Comparison of ENCODE assay signal across 16 mouse cellular contexts in genomic region chr15:7145555-7145954, GRCm38 (mm10). TPM values are rescaled to one million over a fixed set of nuclear protein-coding genes. Genes with fewer than 3 reads are reported as not detected.
DNase-seq lines count a peak whose midpoint lies in the region; ATAC-seq and TF ChIP-seq lines count a peak whose summit lies in the region.
"Had no signal": no experiment of that assay in that cellular context is flagged by ENCODE, and none has a peak within 500 bp of the region (broad histone marks: within the 10 kb centered on the region; RNA-seq: fewer than 3 reads in every experiment).

No protein-coding gene starts in this region.

- no peaks in the 10 kb centered on the region for H3K36me3 ChIP-seq in forebrain, embryonic 15.5 days
- H3K36me3 ChIP-seq in forebrain, embryonic 12.5 days (replicated peaks) = no peaks in the 10 kb centered on the region
- no peaks in the 10 kb centered on the region for H3K36me3 ChIP-seq in forebrain, postnatal 0 days (ENCODE audit: insufficient read depth)
- H3K36me3 ChIP-seq: heart, embryonic 13.5 days; limb, embryonic 15.5 days had no signal

- ATAC-seq in forebrain, embryonic 15.5 days (replicated peaks) = peak; percentile 58
- ATAC-seq in forebrain, embryonic 12.5 days (ENCODE audit: low FRiP score) = no peak
- ATAC-seq in forebrain, postnatal 0 days = peak; percentile 66

- no peak overlapping the region for H3K9ac ChIP-seq in forebrain, embryonic 15.5 days (replicated peaks)
- H3K9ac ChIP-seq in forebrain, embryonic 12.5 days = no peak overlapping the region
- no peak overlapping the region for H3K9ac ChIP-seq in forebrain, postnatal 0 days
- H3K9ac ChIP-seq: heart, embryonic 13.5 days; hindbrain, embryonic 14.5 days; limb, embryonic 15.5 days had no signal

- no peaks in the 10 kb centered on the region for H3K27me3 ChIP-seq in forebrain, embryonic 15.5 days
- no peaks in the 10 kb centered on the region for H3K27me3 ChIP-seq in forebrain, embryonic 12.5 days
- H3K27me3 ChIP-seq in forebrain, postnatal 0 days (ENCODE audit: insufficient read depth, low read length) = no peaks in the 10 kb centered on the region
- H3K27me3 ChIP-seq: heart, embryonic 13.5 days; limb, embryonic 15.5 days had no signal

- TF ChIP-seq CTCF in forebrain, postnatal 0 days (IDR thresholded peaks at IDR 0.05; ENCODE audit: low read depth) = no peak

- 0 out of 2 replicates have a peak overlapping the region, but pooled peaks have one; percentile 17 for H3K27ac ChIP-seq in forebrain, embryonic 15.5 days (replicated peaks)
- H3K27ac ChIP-seq in forebrain, embryonic 12.5 days = no peak overlapping the region
- H3K27ac ChIP-seq in forebrain, postnatal 0 days (ENCODE audit: low read depth, low read length) = no peak overlapping the region
- H3K27ac ChIP-seq: heart, embryonic 13.5 days; hindbrain, embryonic 14.5 days; limb, embryonic 15.5 days had no signal

- H3K9me3 ChIP-seq in forebrain, embryonic 15.5 days = no peaks in the 10 kb centered on the region
- H3K9me3 ChIP-seq in forebrain, embryonic 12.5 days = no peaks in the 10 kb centered on the region
- no peaks in the 10 kb centered on the region for H3K9me3 ChIP-seq in forebrain, postnatal 0 days (ENCODE audit: low read length)
- H3K9me3 ChIP-seq: heart, embryonic 13.5 days; limb, embryonic 15.5 days had no signal

- peaks cover 29% of the 10 kb centered on the region for H3K4me1 ChIP-seq in forebrain, embryonic 15.5 days
- H3K4me1 ChIP-seq in forebrain, embryonic 12.5 days = no peaks in the 10 kb centered on the region
- H3K4me1 ChIP-seq in forebrain, postnatal 0 days (ENCODE audit: insufficient read depth) = peaks cover 9% of the 10 kb centered on the region

- H3K4me2 ChIP-seq in forebrain, embryonic 15.5 days (replicated peaks) = no peak overlapping the region
- no peak overlapping the region for H3K4me2 ChIP-seq in forebrain, embryonic 12.5 days
- no peak overlapping the region for H3K4me2 ChIP-seq in forebrain, postnatal 0 days (ENCODE audit: low read depth)
- H3K4me2 ChIP-seq: heart, embryonic 13.5 days; hindbrain, embryonic 14.5 days; limb, embryonic 15.5 days; midbrain, embryonic 11.5 days had no signal

- WGBS in forebrain, embryonic 15.5 days = 59% methylated on average over 5 of the region's 5 CpGs
- 81% methylated on average over 5 of the region's 5 CpGs for WGBS in forebrain, embryonic 12.5 days
- 46% methylated on average over 5 of the region's 5 CpGs for WGBS in forebrain, postnatal 0 days

- peak; percentile 48 for DNase-seq in layer of hippocampus, adult 11-12 months (ENCODE audit: low spot score)
- no peak for DNase-seq in layer of hippocampus, adult 9-10 months (ENCODE audit: low spot score)
- peak; percentile 61 for DNase-seq in NIH3T3 (ENCODE audit: low read depth)
- DNase-seq in forebrain, postnatal 0 days = peak; percentile 63
- DNase-seq in ovary, postnatal 10 days (ENCODE audit: low spot score) = no peak
- no peak for DNase-seq in spleen, postnatal 36 days (ENCODE audit: low spot score in 2 of 2)
- DNase-seq: cerebellum, adult 2 months; kidney, adult 11 months; right cerebral cortex, postnatal 14 days; thymus, adult 2 months had no signal

- no peak overlapping the region for H3K4me3 ChIP-seq in forebrain, embryonic 15.5 days
- H3K4me3 ChIP-seq in forebrain, embryonic 12.5 days (replicated peaks) = no peak overlapping the region
- H3K4me3 ChIP-seq in forebrain, postnatal 0 days (ENCODE audit: low read depth, low read length) = no peak overlapping the region
- H3K4me3 ChIP-seq: heart, embryonic 13.5 days; limb, embryonic 15.5 days had no signal

RNA-seq across cellular contexts. Expression of gene Lifr, which starts 55.1 kb away (rescaled TPM):
- 7.6 and 8.1 TPM in 2 replicates for polyA plus RNA-seq in forebrain, embryonic 15.5 days (2015; fragmentation: Nextera tagmentation; extraction: Ambion mirVana)
- polyA plus RNA-seq in forebrain, embryonic 12.5 days (2016; fragmentation: Nextera tagmentation; extraction: Ambion mirVana) = 5.9 and 8.0 TPM in 2 replicates
- 20.9 and 26.1 TPM in 2 replicates for total RNA-seq in forebrain, postnatal 0 days (2014; rRNA removed)
- polyA plus RNA-seq in forebrain, postnatal 0 days (2015; fragmentation: Nextera tagmentation; extraction: Ambion mirVana) = 5.5 and 6.8 TPM in 2 replicates

Comparison
In these comparisons a context has a peak if more than half of its experiments do, and no peak if none do; other contexts are left out.
1. DNase-seq: peak in layer of hippocampus, adult 11-12 months (single experiment), NIH3T3 (single experiment) and forebrain, postnatal 0 days (single experiment); none in layer of hippocampus, adult 9-10 months (single experiment), ovary, postnatal 10 days (single experiment) and spleen, postnatal 36 days (0 of 2).